9 mouse cellular contexts compared by ENCODE assay signal in genomic region chr12:79859354-79860247, GRCm38 (mm10).
DNase-seq lines count a peak whose midpoint lies in the region; ATAC-seq lines count a peak whose summit lies in the region.
"Had no signal": no experiment of that assay in that cellular context is flagged by ENCODE, and none has a peak within 500 bp of the region (broad histone marks: within the 10 kb centered on the region; RNA-seq: fewer than 3 reads in every experiment).

No protein-coding gene starts in this region.

- peaks cover 54% of the 10 kb centered on the region for H3K4me1 ChIP-seq in embryonic facial prominence, embryonic 12.5 days
- peaks cover 44% of the 10 kb centered on the region for H3K4me1 ChIP-seq in limb, embryonic 11.5 days (ENCODE audit: control insufficient read depth, insufficient read depth, low read length)
- peaks cover 10% of the 10 kb centered on the region for H3K4me1 ChIP-seq in midbrain, embryonic 14.5 days (ENCODE audit: control insufficient read depth, insufficient read depth, low read length)

- no peaks in the 10 kb centered on the region for H3K36me3 ChIP-seq in embryonic facial prominence, embryonic 12.5 days
- H3K36me3 ChIP-seq in limb, embryonic 11.5 days (ENCODE audit: control insufficient read depth, insufficient read depth, low read length): no peaks in the 10 kb centered on the region
- no peaks in the 10 kb centered on the region for H3K36me3 ChIP-seq in midbrain, embryonic 14.5 days (ENCODE audit: control insufficient read depth, insufficient read depth, low read length)
- H3K36me3 ChIP-seq: liver, embryonic 15.5 days had no signal

- no peaks in the 10 kb centered on the region for H3K27me3 ChIP-seq in embryonic facial prominence, embryonic 12.5 days
- no peaks in the 10 kb centered on the region for H3K27me3 ChIP-seq in limb, embryonic 11.5 days (ENCODE audit: control insufficient read depth, insufficient read depth, low read length)
- H3K27me3 ChIP-seq in midbrain, embryonic 14.5 days (ENCODE audit: control insufficient read depth, insufficient read depth, low read length): no peaks in the 10 kb centered on the region
- H3K27me3 ChIP-seq: liver, embryonic 15.5 days had no signal

- ATAC-seq in embryonic facial prominence, embryonic 12.5 days (ENCODE audit: insufficient number of reproducible peaks, insufficient read depth, low FRiP score, low TSS enrichment): peak; percentile 83
- no peak for ATAC-seq in limb, embryonic 11.5 days (ENCODE audit: insufficient number of reproducible peaks, low FRiP score, low TSS enrichment, low read depth)
- ATAC-seq in midbrain, embryonic 14.5 days (ENCODE audit: low FRiP score, low TSS enrichment): no peak; the same call in 1 of the 2 replicates
- ATAC-seq in frontal cortex, adult (ENCODE audit: low TSS enrichment): no peak

- 0 out of 2 replicates have a peak, but pooled peaks cover 3% of the 10 kb centered on the region for H3K9me3 ChIP-seq in embryonic facial prominence, embryonic 12.5 days
- no peaks in the 10 kb centered on the region for H3K9me3 ChIP-seq in limb, embryonic 11.5 days (ENCODE audit: control insufficient read depth, low read length)
- H3K9me3 ChIP-seq in midbrain, embryonic 14.5 days (ENCODE audit: control insufficient read depth, low read length): no peaks in the 10 kb centered on the region
- H3K9me3 ChIP-seq: liver, embryonic 15.5 days had no signal

- H3K27ac ChIP-seq in embryonic facial prominence, embryonic 12.5 days: peak overlapping the region; percentile 86
- peak overlapping the region; percentile 71 for H3K27ac ChIP-seq in limb, embryonic 11.5 days (replicated peaks; ENCODE audit: low read depth, low read length)
- peak overlapping the region; percentile 28 for H3K27ac ChIP-seq in midbrain, embryonic 14.5 days (replicated peaks; ENCODE audit: low read depth, low read length)
- H3K27ac ChIP-seq: liver, embryonic 15.5 days had no signal

- H3K4me2 ChIP-seq in embryonic facial prominence, embryonic 12.5 days (replicated peaks): no peak overlapping the region
- H3K4me2 ChIP-seq in limb, embryonic 11.5 days (ENCODE audit: low read depth, severe bottlenecking): no peak overlapping the region
- no peak overlapping the region for H3K4me2 ChIP-seq in midbrain, embryonic 14.5 days (ENCODE audit: low read length)
- H3K4me2 ChIP-seq: liver, embryonic 15.5 days had no signal

- 15% methylated on average over 14 of the region's 14 CpGs for WGBS in embryonic facial prominence, embryonic 12.5 days
- 9% methylated on average over 14 of the region's 14 CpGs for WGBS in limb, embryonic 11.5 days
- WGBS in midbrain, embryonic 14.5 days: 21% methylated on average over 14 of the region's 14 CpGs

- no peak overlapping the region for H3K9ac ChIP-seq in embryonic facial prominence, embryonic 12.5 days
- peak overlapping the region; percentile 49 for H3K9ac ChIP-seq in limb, embryonic 11.5 days (ENCODE audit: low read length)
- no peak overlapping the region for H3K9ac ChIP-seq in midbrain, embryonic 14.5 days (replicated peaks; ENCODE audit: low read length)
- H3K9ac ChIP-seq: liver, embryonic 15.5 days had no signal

- DNase-seq in adrenal gland, adult 2 months: peak; percentile 82
- peak; percentile 72 for DNase-seq in heart, postnatal 4 days
- peak; percentile 63 for DNase-seq in limb, embryonic 11.5 days (ENCODE audit: low spot score)
- DNase-seq in midbrain, embryonic 14.5 days: peak; percentile 58
- DNase-seq in cerebellum, adult 9-11 months: no peak
- DNase-seq in cerebellum, postnatal 10 days: no peak

- H3K4me3 ChIP-seq in embryonic facial prominence, embryonic 12.5 days: no peak overlapping the region
- H3K4me3 ChIP-seq in limb, embryonic 11.5 days (ENCODE audit: low read depth, low read length): no peak overlapping the region
- H3K4me3 ChIP-seq in midbrain, embryonic 14.5 days (replicated peaks; ENCODE audit: low read depth, low read length): no peak overlapping the region
- H3K4me3 ChIP-seq: liver, embryonic 15.5 days had no signal

Comparison
In these comparisons a context has a peak if more than half of its experiments do, and no peak if none do; other contexts are left out.
1. DNase-seq: peak in adrenal gland, adult 2 months (single experiment), heart, postnatal 4 days (single experiment), limb, embryonic 11.5 days (single experiment) and midbrain, embryonic 14.5 days (single experiment); none in cerebellum, adult 9-11 months (single experiment) and cerebellum, postnatal 10 days (0 of 2).
2. H3K27ac ChIP-seq: peak in every context shown above with its lines; median percentile 86 in embryonic facial prominence, embryonic 12.5 days; 71 in limb, embryonic 11.5 days; 28 in midbrain, embryonic 14.5 days.